Comparison of ENCODE assay signal across 8 mouse cellular contexts in genomic region chr6:35176979-35177649, GRCm38 (mm10). TPM values are rescaled to one million over a fixed set of nuclear protein-coding genes. Genes with fewer than 3 reads are reported as not detected.
DNase-seq lines count a peak whose midpoint lies in the region; ATAC-seq and TF ChIP-seq lines count a peak whose summit lies in the region.

Gene Nup205 (plus strand): TSS chr6:35177421.

- peak within 1 kb of the TSS; percentile 83 for H3K4me2 ChIP-seq in forebrain, postnatal 0 days (ENCODE audit: low read depth)
- peak within 1 kb of the TSS; percentile 76 for H3K4me2 ChIP-seq in neural tube, embryonic 14.5 days (ENCODE audit: low read depth, low read length)

- intact Hi-C loops in heart, postnatal 36 days (cut with DNase I) = loop anchor here (1.0 kb wide), 1 partner anchor 43 kb away; no protein-coding TSS in a partner anchor

- H3K4me3 ChIP-seq in cerebellum, adult 2 months (replicated peaks; ENCODE audit: insufficient read depth, low read depth, low read length) = peak within 1 kb of the TSS; percentile 84
- H3K4me3 ChIP-seq in forebrain, postnatal 0 days (ENCODE audit: low read depth, low read length) = peak within 1 kb of the TSS; percentile 92
- H3K4me3 ChIP-seq in neural tube, embryonic 14.5 days (ENCODE audit: low read depth, low read length) = peak within 1 kb of the TSS; percentile 61
- H3K4me3 ChIP-seq in testis, adult 2 months (ENCODE audit: control insufficient read depth, low read depth, low read length) = peak within 1 kb of the TSS; percentile 94

- H3K9me3 ChIP-seq in forebrain, postnatal 0 days (ENCODE audit: low read length) = no peaks in the 10 kb centered on the region
- no peaks in the 10 kb centered on the region for H3K9me3 ChIP-seq in neural tube, embryonic 14.5 days (ENCODE audit: control insufficient read depth, low read length)

- peak; percentile 96 for ATAC-seq in forebrain, postnatal 0 days
- ATAC-seq in neural tube, embryonic 14.5 days (ENCODE audit: low read depth) = peak; percentile 94

- no peaks in the 10 kb centered on the region for H3K36me3 ChIP-seq in forebrain, postnatal 0 days (ENCODE audit: insufficient read depth)
- no peaks in the 10 kb centered on the region for H3K36me3 ChIP-seq in neural tube, embryonic 14.5 days (ENCODE audit: control insufficient read depth, insufficient read depth, low read length)
- no peaks in the 10 kb centered on the region; the same call in 1 of the 2 replicates for H3K36me3 ChIP-seq in testis, adult 2 months (ENCODE audit: control insufficient read depth, insufficient read depth, low read length)

- peak within 1 kb of the TSS; percentile 89 for H3K9ac ChIP-seq in forebrain, postnatal 0 days
- peak within 1 kb of the TSS; percentile 88 for H3K9ac ChIP-seq in neural tube, embryonic 14.5 days (replicated peaks; ENCODE audit: low read depth, low read length)

- peak within 1 kb of the TSS; percentile 98 for H3K27ac ChIP-seq in cerebellum, adult 2 months (ENCODE audit: insufficient read depth, low read length)
- peak within 1 kb of the TSS; percentile 98 for H3K27ac ChIP-seq in forebrain, postnatal 0 days (ENCODE audit: low read depth, low read length)
- H3K27ac ChIP-seq in neural tube, embryonic 14.5 days (ENCODE audit: low read depth, low read length) = peak within 1 kb of the TSS; percentile 99
- H3K27ac ChIP-seq in testis, adult 2 months (ENCODE audit: control insufficient read depth, insufficient read depth, low read depth, low read length) = peak within 1 kb of the TSS; percentile 94

- peak; percentile 92 for DNase-seq in Muller cell, postnatal 12 days (ENCODE audit: inconsistent ontology term)
- peak; percentile 85 to 92 for DNase-seq in cerebellum, adult 2 months
- peak; percentile 93 for DNase-seq in forebrain, postnatal 0 days
- DNase-seq in heart, postnatal 36 days = peak; percentile 74 to 91
- peak; percentile 78 to 90 for DNase-seq in layer of hippocampus, adult 18-20 months (ENCODE audit: low spot score in 2 of 2)
- DNase-seq in lung, adult 18-20 months = peak; percentile 79 to 81

- 4% methylated on average over 34 of the region's 34 CpGs for WGBS in cerebellum, adult 2 months
- WGBS in forebrain, postnatal 0 days = 3% methylated on average over 34 of the region's 34 CpGs
- 4% methylated on average over 34 of the region's 34 CpGs for WGBS in neural tube, embryonic 14.5 days

- TF ChIP-seq POLR2A in cerebellum, adult 2 months (IDR thresholded peaks at IDR 0.05; ENCODE audit: borderline replicate concordance, insufficient read depth, low read length) = no peak
- TF ChIP-seq POLR2A in testis, adult 2 months (IDR thresholded peaks at IDR 0.05; ENCODE audit: control insufficient read depth, low read depth, low read length) = peak; percentile 60; the same call in 1 of the 2 replicates

- no peaks in the 10 kb centered on the region for H3K27me3 ChIP-seq in cerebellum, adult 2 months (ENCODE audit: control insufficient read depth, insufficient read depth, low read length)
- no peaks in the 10 kb centered on the region for H3K27me3 ChIP-seq in forebrain, postnatal 0 days (ENCODE audit: insufficient read depth, low read length)
- no peaks in the 10 kb centered on the region for H3K27me3 ChIP-seq in neural tube, embryonic 14.5 days (ENCODE audit: control insufficient read depth, insufficient read depth, low read length)
- no peaks in the 10 kb centered on the region for H3K27me3 ChIP-seq in testis, adult 2 months (ENCODE audit: control insufficient read depth, insufficient read depth, low read length)

- no peak for TF ChIP-seq CTCF in cerebellum, adult 2 months (IDR thresholded peaks at IDR 0.05; ENCODE audit: borderline replicate concordance, insufficient read depth, low read depth, low read length)
- peak; percentile 36 for TF ChIP-seq CTCF in forebrain, postnatal 0 days (IDR thresholded peaks at IDR 0.05; ENCODE audit: low read depth)
- TF ChIP-seq CTCF in testis, adult 2 months (IDR thresholded peaks at IDR 0.05; ENCODE audit: control insufficient read depth, insufficient read depth, insufficient replicate concordance, low read depth, low read length) = no peak

- H3K4me1 ChIP-seq in cerebellum, adult 2 months (ENCODE audit: control insufficient read depth, insufficient read depth, low read length) = no peaks in the 10 kb centered on the region; the same call in 1 of the 2 replicates
- no peaks in the 10 kb centered on the region for H3K4me1 ChIP-seq in forebrain, postnatal 0 days (ENCODE audit: insufficient read depth)
- H3K4me1 ChIP-seq in neural tube, embryonic 14.5 days (ENCODE audit: control insufficient read depth, insufficient read depth, low read length) = 0 out of 2 replicates have a peak, but pooled peaks cover 5% of the 10 kb centered on the region
- no peaks in the 10 kb centered on the region; the same call in 1 of the 2 replicates for H3K4me1 ChIP-seq in testis, adult 2 months (ENCODE audit: control insufficient read depth, insufficient read depth, low read length)

RNA-seq across cellular contexts. Expression of gene Nup205, which starts in this region (rescaled TPM):
- 21.1 and 23.6 TPM in 2 replicates for polyA plus RNA-seq in cerebellum, adult 2 months (2012; rRNA removed)
- 50.6 and 55.3 TPM in 2 replicates for total RNA-seq in forebrain, postnatal 0 days (2014; rRNA removed)
- 9.7 and 10.7 TPM in 2 replicates for polyA plus RNA-seq in forebrain, postnatal 0 days (2015; fragmentation: Nextera tagmentation; extraction: Ambion mirVana)
- 10 to 100 TPM; 13.3 to 14.5 TPM for total RNA-seq in heart, postnatal 36 days (2021)
- 10 to 100 TPM; 28.1 to 32.0 TPM for total RNA-seq in layer of hippocampus, adult 18-20 months (2021)
- 30.6 and 31.4 TPM in 2 replicates for polyA plus RNA-seq in neural tube, embryonic 14.5 days (2014; fragmentation: Nextera tagmentation; extraction: Ambion mirVana)
- 85.0 and 101 TPM in 2 replicates for polyA plus RNA-seq in testis, adult 2 months (2012; rRNA removed)

Comparison
In these comparisons a context has a peak if more than half of its experiments do, and no peak if none do; other contexts are left out.
1. Peak in every context shown above with its lines: DNase-seq, ATAC-seq, H3K4me3 ChIP-seq and H3K27ac ChIP-seq.